Mouse (Mus musculus) CH12.LX (cell line): Measurements from ENCODE around the gene Cfdp1. TPM values are rescaled to one million over a fixed set of nuclear protein-coding genes. Genes with fewer than 3 reads are reported as not detected.

ENCODE experiments used
- DNase-seq: peaks from one replicate; pipeline ENCODE4 v3.0.0-alpha.2; 2013; ENCODE audit errors: extremely low read depth
- H3K27ac ChIP-seq: 2 replicates; pipeline ENCODE4 v1.5.1; 2012; ENCODE audit warnings: low read depth, mild to moderate bottlenecking, control low read depth, moderate library complexity; ENCODE audit not compliant: insufficient read depth
- H3K27me3 ChIP-seq: replicated peaks from 2 replicates; pipeline ENCODE3; 2012; ENCODE audit warnings: inconsistent platforms
- H3K36me3 ChIP-seq, 2 experiments: replicated peaks in 1 of 2; 2 replicates each; pipeline versions ENCODE3 to v1.6.1; 2012; ENCODE audit warnings: inconsistent platforms in 1 of 2, low read length in 1 of 2, mild to moderate bottlenecking in 1 of 2, mixed read lengths in 1 of 2, moderate library complexity in 1 of 2; ENCODE audit not compliant: control insufficient read depth in 1 of 2, insufficient read depth in 1 of 2
- H3K4me1 ChIP-seq, 2 experiments: 2 replicates each; pipeline ENCODE4 v1.6.1; 2012; ENCODE audit warnings: inconsistent platforms in 1 of 2, moderate library complexity in 1 of 2; ENCODE audit not compliant: insufficient read depth in 2 of 2, control insufficient read depth in 1 of 2
- H3K4me2 ChIP-seq: 2 replicates; pipeline ENCODE4 v1.6.1; 2012; ENCODE audit warnings: low read depth, mild to moderate bottlenecking, control low read depth; ENCODE audit not compliant: poor library complexity, insufficient read depth, severe bottlenecking
- H3K4me3 ChIP-seq, 3 experiments: fragments of 150-350 bp in 1 of 3; sonication (generic) in 1 of 3; replicated peaks in 1 of 3; 2 replicates each; pipeline versions ENCODE3 to v1.5.1; 2011 to 2012; ENCODE audit warnings: low read depth in 2 of 3, low read length in 2 of 3, mild to moderate bottlenecking in 2 of 3, moderate library complexity in 2 of 3, control low read depth in 1 of 3, improper control_type of control experiment in 1 of 3, inconsistent platforms in 1 of 3, mixed read lengths in 1 of 3; ENCODE audit not compliant: poor library complexity in 1 of 3
- H3K79me2 ChIP-seq: replicated peaks from 2 replicates; pipeline ENCODE4 v1.6.1; 2012; ENCODE audit warnings: mild to moderate bottlenecking, moderate library complexity; ENCODE audit not compliant: control insufficient read depth, poor library complexity, insufficient read depth, severe bottlenecking; ENCODE audit errors: extremely low read depth
- H3K9ac ChIP-seq: 2 replicates; pipeline ENCODE4 v1.6.1; 2012; ENCODE audit warnings: low read depth, mild to moderate bottlenecking, control low read depth, moderate library complexity; ENCODE audit not compliant: insufficient read depth
- H3K9me3 ChIP-seq: replicated peaks from 2 replicates; pipeline ENCODE3; 2012; ENCODE audit warnings: low read length, inconsistent platforms, mixed read lengths
- BHLHE40 ChIP-seq: IDR thresholded peaks from 2 replicates; pipeline ENCODE4 v1.6.1; 2011; ENCODE audit warnings: mild to moderate bottlenecking, low read depth, low read length, improper control_type of control experiment
- CHD1 ChIP-seq: IDR thresholded peaks from 2 replicates; pipeline ENCODE4 v1.6.1; 2012; ENCODE audit warnings: low read depth, low read length, improper control_type of control experiment, inconsistent platforms
- EP300 ChIP-seq: IDR thresholded peaks from 2 replicates; pipeline ENCODE4 v1.6.1; 2011; ENCODE audit warnings: low read length, improper control_type of control experiment
- HCFC1 ChIP-seq: IDR thresholded peaks from 2 replicates; pipeline ENCODE4 v1.6.1; 2012; ENCODE audit warnings: low read depth, mild to moderate bottlenecking, inconsistent platforms, low read length, improper control_type of control experiment
- IRF4 ChIP-seq: IDR thresholded peaks from 2 replicates; pipeline ENCODE4 v1.6.1; 2014; ENCODE audit warnings: low read depth, mild to moderate bottlenecking, inconsistent platforms, low read length, improper control_type of control experiment
- MAZ ChIP-seq: IDR thresholded peaks from 2 replicates; pipeline ENCODE4 v1.6.1; 2012; ENCODE audit warnings: low read depth, mild to moderate bottlenecking, inconsistent platforms, low read length, improper control_type of control experiment, moderate library complexity
- MEF2A ChIP-seq: IDR thresholded peaks from 2 replicates; pipeline ENCODE4 v1.6.1; 2014; ENCODE audit warnings: low read depth, mild to moderate bottlenecking, inconsistent platforms, low read length, improper control_type of control experiment, borderline replicate concordance
- MYC ChIP-seq: IDR thresholded peaks from 2 replicates; pipeline ENCODE4 v1.6.1; 2011; ENCODE audit warnings: low read depth, mild to moderate bottlenecking, improper control_type of control experiment, low read length
- PAX5 ChIP-seq: IDR thresholded peaks from 2 replicates; pipeline ENCODE4 v1.6.1; 2012; ENCODE audit warnings: low read length, inconsistent platforms, mixed read lengths
- POLR2A ChIP-seq: IDR thresholded peaks from 2 replicates; pipeline ENCODE4 v1.6.1; 2011; ENCODE audit warnings: low read depth, mild to moderate bottlenecking, improper control_type of control experiment, low read length
- RAD21 ChIP-seq: IDR thresholded peaks from 2 replicates; pipeline ENCODE4 v1.6.1; 2011; ENCODE audit warnings: low read depth, mild to moderate bottlenecking, low read length, improper control_type of control experiment, moderate library complexity
- SIN3A ChIP-seq: IDR thresholded peaks from 2 replicates; pipeline ENCODE4 v1.6.1; 2012; ENCODE audit warnings: low read length, improper control_type of control experiment, inconsistent platforms
- SMC3 ChIP-seq: IDR thresholded peaks from 2 replicates; pipeline ENCODE4 v1.6.1; 2011; ENCODE audit warnings: low read depth, low read length, improper control_type of control experiment
- TBP ChIP-seq: conservative IDR thresholded peaks from 2 replicates; pipeline ENCODE4 v1.6.1; 2011; ENCODE audit warnings: low read depth, low read length, improper control_type of control experiment
- USF1 ChIP-seq: IDR thresholded peaks from 2 replicates; pipeline ENCODE4 v1.6.1; 2014; ENCODE audit warnings: low read depth, mild to moderate bottlenecking, inconsistent platforms, low read length, improper control_type of control experiment
- USF2 ChIP-seq: conservative IDR thresholded peaks from 2 replicates; pipeline ENCODE4 v1.6.1; 2011; ENCODE audit warnings: low read depth, low read length, improper control_type of control experiment
- ZC3H11A ChIP-seq: IDR thresholded peaks from 2 replicates; pipeline ENCODE4 v1.6.1; 2012; ENCODE audit warnings: low read depth, mild to moderate bottlenecking, inconsistent platforms, low read length, improper control_type of control experiment
- ZKSCAN1 ChIP-seq: IDR thresholded peaks from 2 replicates; pipeline ENCODE4 v1.6.1; 2012; ENCODE audit warnings: low read depth, inconsistent platforms, low read length, improper control_type of control experiment, borderline replicate concordance
- ZMIZ1 ChIP-seq: IDR thresholded peaks from 2 replicates; pipeline ENCODE4 v1.6.1; 2012; ENCODE audit warnings: low read depth, mild to moderate bottlenecking, inconsistent platforms, low read length, improper control_type of control experiment
- dilution Hi-C: fragments of 300-500 bp; cut with MboI; formaldehyde crosslinking; loops from 2 replicates; pipeline ENCODE4 v1.14.3; 2020; ENCODE audit warnings: low sequenced_read_pairs; ENCODE audit not compliant: extremely low pct_unique_long_range_greater_than_20kb, extremely low pct_ligation_motif_present
- in situ Hi-C: fragments of 300-500 bp; cut with MboI; formaldehyde crosslinking; loops from 3 replicates; pipeline ENCODE4 v1.14.3; 2019; ENCODE audit warnings: low sequenced_read_pairs, low pct_ligation_motif_present, low pct_unique_long_range_greater_than_20kb, mixed read lengths
- polyA plus RNA-seq: library from polyadenylated mRNA; unstranded; fragments of >175 nt; gene quantifications from 2 replicates; pipeline ENCODE4 v1.2.1, GENCODE M21; 2012; ENCODE audit warnings: low read depth; ENCODE audit not compliant: insufficient read length
- total RNA-seq, 2 experiments: library from RNA; depleted of rRNA; stranded (reverse); fragments of 300-350 nt in 1 of 2; fragments of >200 nt in 1 of 2; gene quantifications; 2 replicates each; pipeline ENCODE4 v1.2.3; 2012 to 2014

Cfdp1 gene
- total and polyA plus RNA-seq, 3 experiments, result 113 to 210 (median 169) TPM

DNA sequence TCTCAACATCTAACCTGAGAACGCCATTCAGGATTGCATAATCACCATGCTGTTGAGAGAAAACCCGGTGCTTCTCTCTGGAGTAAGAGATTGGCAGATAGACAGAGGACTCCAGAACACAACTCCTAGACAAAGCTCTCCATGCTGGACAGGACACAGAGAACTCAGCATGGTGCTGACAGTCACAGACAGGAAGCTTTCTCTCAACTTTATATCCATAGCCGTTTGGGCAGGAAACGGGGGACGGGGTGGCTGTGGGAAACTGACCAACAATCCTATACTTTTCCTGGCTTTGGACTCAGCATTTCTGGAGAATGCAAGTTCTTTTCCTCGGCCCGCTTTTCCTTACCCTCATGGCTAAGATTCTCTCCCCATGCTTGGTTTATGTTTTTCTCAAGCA is 51.8 kb downstream of the Cfdp1 start:
- Histone ChIP-seq H3K4me2 (no peak overlapping the region), H3K4me3 (no peak overlapping the region), H3K27me3 (no peaks in the 10 kb centered on the region), H3K4me1 (no peaks in the 10 kb centered on the region), H3K27ac (no peak overlapping the region), H3K36me3 (peaks cover 6 to 67% of the 10 kb centered on the region in 2 experiments), H3K79me2 (no peaks in the 10 kb centered on the region), H3K9ac (no peak overlapping the region), H3K9me3 (no peaks in the 10 kb centered on the region)
- no peak for TF ChIP-seq USF2
- TF ChIP-seq ZMIZ1, result no peak
- TF ChIP-seq SMC3, result no peak
- no peak for TF ChIP-seq IRF4
- no peak for TF ChIP-seq RAD21
- TF ChIP-seq ZKSCAN1, result no peak
- no peak for TF ChIP-seq USF1
- TF ChIP-seq MYC, result no peak
- no peak for TF ChIP-seq POLR2A
- TF ChIP-seq CHD1, result no peak
- no peak for TF ChIP-seq MAZ
- no peak for TF ChIP-seq ZC3H11A
- TF ChIP-seq MEF2A, result no peak
- no peak for DNase-seq
- dilution Hi-C loops, result no loop called here
- in situ Hi-C loops, result no loop called here

DNA sequence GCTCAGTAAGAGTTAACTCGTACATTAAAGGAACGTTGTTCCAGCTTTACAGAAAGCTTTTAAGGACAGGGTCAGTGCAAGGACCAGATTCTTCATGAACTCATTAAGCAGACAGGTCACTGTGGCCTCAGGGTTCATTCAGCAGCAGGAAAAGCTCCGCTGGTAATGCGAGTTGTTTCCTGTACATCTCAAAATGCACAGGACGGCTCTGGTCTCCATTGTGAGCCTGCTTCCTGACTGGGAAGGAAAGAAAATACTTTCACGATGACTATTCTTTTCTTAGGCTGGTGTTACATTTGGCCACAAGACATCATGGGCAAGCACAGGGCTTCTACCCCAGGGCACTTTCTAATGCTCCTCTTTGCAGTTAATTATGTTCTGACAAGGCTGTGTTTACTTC is 52.6 kb downstream of the Cfdp1 start:
- H3K4me1 ChIP-seq, result no peaks in the 10 kb centered on the region
- DNase-seq, result no peak
- peaks cover 12 to 72% of the 10 kb centered on the region in 2 experiments for H3K36me3 ChIP-seq
- H3K79me2 ChIP-seq, result no peaks in the 10 kb centered on the region
- TF ChIP-seq HCFC1, result no peak
- TF ChIP-seq PAX5, result no peak
- TF ChIP-seq SIN3A, result no peak
- no peak for TF ChIP-seq EP300
- TF ChIP-seq ZKSCAN1, result no peak
- no peak for TF ChIP-seq MEF2A
- TF ChIP-seq ZC3H11A, result no peak
- TF ChIP-seq ZMIZ1, result no peak
- TF ChIP-seq TBP, result no peak
- TF ChIP-seq BHLHE40, result no peak
- dilution Hi-C loops, result no loop called here
- no peak overlapping the region for H3K27ac ChIP-seq
- no peak overlapping the region for H3K4me2 ChIP-seq
- no peak overlapping the region for H3K9ac ChIP-seq
- H3K9me3 ChIP-seq, result no peaks in the 10 kb centered on the region
- no peaks in the 10 kb centered on the region for H3K27me3 ChIP-seq
- in situ Hi-C loops, result no loop called here
- no peak overlapping the region for H3K4me3 ChIP-seq
